Mouse (Mus musculus): ENCODE measurements around the gene Bin2. TPM values are rescaled to one million over a fixed set of nuclear protein-coding genes. Genes with fewer than 3 reads are reported as not detected.

Gene Bin2
- polyA plus RNA-seq, 1 experiment from 2014 or later = 3.9 TPM

- ATAC-seq (replicated peaks; ENCODE audit: low FRiP score) = no peak
- H3K4me1 ChIP-seq (replicated peaks; ENCODE audit: control insufficient read depth, insufficient read depth, low read length) = peaks cover 12% of the 10 kb centered on the region
Measured at GRCm38 (mm10) chr15:100600696-100601272, 68.6 kb downstream of the Bin2 start.

GRCm38 (mm10) chr15:100600047-100600695, 69.2 kb downstream of the Bin2 start:
- peak; percentile 86 for DNase-seq (ENCODE audit: low spot score)
- Histone ChIP-seq H3K4me3 (ENCODE audit: low read depth, low read length) (peak overlapping the region; percentile 81), H3K9ac (ENCODE audit: low read length) (peak overlapping the region; percentile 87), H3K9me3 (ENCODE audit: control insufficient read depth, low read length) (no peaks in the 10 kb centered on the region), H3K4me1 (replicated peaks; ENCODE audit: control insufficient read depth, insufficient read depth, low read length) (peaks cover 12% of the 10 kb centered on the region), H3K27me3 (ENCODE audit: control insufficient read depth, insufficient read depth, low read length) (peaks cover 13% of the 10 kb centered on the region), H3K27ac (ENCODE audit: low read depth, low read length) (no peak overlapping the region), H3K4me2 (ENCODE audit: low read depth, low read length, severe bottlenecking) (peak overlapping the region; percentile 96), H3K36me3 (ENCODE audit: control insufficient read depth, insufficient read depth, low read length) (no peaks in the 10 kb centered on the region)
- peak; percentile 70 for ATAC-seq (replicated peaks; ENCODE audit: low FRiP score)
- 1% methylated on average over 32 of the region's 35 CpGs for WGBS

More at GRCm38 (mm10) chr15:100600696-100601272, 68.6 kb downstream of the Bin2 start:
- 12% methylated on average over 21 of the region's 21 CpGs for WGBS
- Histone ChIP-seq H3K4me2 (ENCODE audit: low read depth, low read length, severe bottlenecking) (no peak overlapping the region; the same call in 1 of the 2 replicates), H3K9me3 (ENCODE audit: control insufficient read depth, low read length) (no peaks in the 10 kb centered on the region), H3K36me3 (ENCODE audit: control insufficient read depth, insufficient read depth, low read length) (no peaks in the 10 kb centered on the region), H3K9ac (ENCODE audit: low read length) (no peak overlapping the region; the same call in 1 of the 2 replicates), H3K4me3 (ENCODE audit: low read depth, low read length) (peak overlapping the region; percentile 81; the same call in 1 of the 2 replicates), H3K27me3 (ENCODE audit: control insufficient read depth, insufficient read depth, low read length) (peaks cover 13% of the 10 kb centered on the region), H3K27ac (ENCODE audit: low read depth, low read length) (no peak overlapping the region)
- no peak for DNase-seq (ENCODE audit: low spot score)

- WGBS = under 1% methylated on average over 72 of the region's 76 CpGs
- no peaks in the 10 kb centered on the region for H3K9me3 ChIP-seq (ENCODE audit: control insufficient read depth, low read length)
- no peaks in the 10 kb centered on the region for H3K36me3 ChIP-seq (ENCODE audit: control insufficient read depth, insufficient read depth, low read length)
- H3K4me1 ChIP-seq (replicated peaks; ENCODE audit: control insufficient read depth, insufficient read depth, low read length) = peaks cover 9% of the 10 kb centered on the region
- H3K27me3 ChIP-seq (ENCODE audit: control insufficient read depth, insufficient read depth, low read length) = peaks cover 13% of the 10 kb centered on the region
- no peak within 1 kb of the TSS for H3K27ac ChIP-seq (ENCODE audit: low read depth, low read length)
- peak within 1 kb of the TSS; percentile 96 for H3K4me2 ChIP-seq (ENCODE audit: low read depth, low read length, severe bottlenecking)
- peak within 1 kb of the TSS; percentile 81 for H3K4me3 ChIP-seq (ENCODE audit: low read depth, low read length)
- DNase-seq (ENCODE audit: low spot score) (peak; percentile 69), ATAC-seq (replicated peaks; ENCODE audit: low FRiP score) (peak; percentile 77)
- H3K9ac ChIP-seq (ENCODE audit: low read length) = peak within 1 kb of the TSS; percentile 87
Measured at GRCm38 (mm10) chr15:100599276-100600046, 69.9 kb downstream of the Bin2 start, which contains the start of gene Pou6f1. Gene Pou6f1 (minus strand): TSS chr15:100599984.

GRCm38 (mm10) chr15:100598883-100599275, 70.5 kb downstream of the Bin2 start:
- Histone ChIP-seq H3K4me2 (ENCODE audit: low read depth, low read length, severe bottlenecking) (peak overlapping the region; percentile 96), H3K36me3 (ENCODE audit: control insufficient read depth, insufficient read depth, low read length) (no peaks in the 10 kb centered on the region), H3K4me1 (replicated peaks; ENCODE audit: control insufficient read depth, insufficient read depth, low read length) (peaks cover 8% of the 10 kb centered on the region), H3K9me3 (ENCODE audit: control insufficient read depth, low read length) (no peaks in the 10 kb centered on the region), H3K9ac (ENCODE audit: low read length) (peak overlapping the region; percentile 87), H3K27ac (ENCODE audit: low read depth, low read length) (no peak overlapping the region), H3K4me3 (ENCODE audit: low read depth, low read length) (peak overlapping the region; percentile 81), H3K27me3 (ENCODE audit: control insufficient read depth, insufficient read depth, low read length) (peaks cover 13% of the 10 kb centered on the region)
- WGBS = 2% methylated on average over 12 of the region's 12 CpGs
- no peak for DNase-seq (ENCODE audit: low spot score)
- no peak for ATAC-seq (replicated peaks; ENCODE audit: low FRiP score)

GRCm38 (mm10) chr15:100598287-100598882, 71.0 kb downstream of the Bin2 start:
- Histone ChIP-seq H3K9ac (ENCODE audit: low read length) (no peak overlapping the region; the same call in 1 of the 2 replicates), H3K4me1 (replicated peaks; ENCODE audit: control insufficient read depth, insufficient read depth, low read length) (peaks cover 8% of the 10 kb centered on the region), H3K4me3 (ENCODE audit: low read depth, low read length) (peak overlapping the region; percentile 81), H3K9me3 (ENCODE audit: control insufficient read depth, low read length) (no peaks in the 10 kb centered on the region), H3K4me2 (ENCODE audit: low read depth, low read length, severe bottlenecking) (peak overlapping the region; percentile 96), H3K36me3 (ENCODE audit: control insufficient read depth, insufficient read depth, low read length) (no peaks in the 10 kb centered on the region), H3K27ac (ENCODE audit: low read depth, low read length) (no peak overlapping the region), H3K27me3 (ENCODE audit: control insufficient read depth, insufficient read depth, low read length) (peaks cover 13% of the 10 kb centered on the region)
- no peak for DNase-seq (ENCODE audit: low spot score)
- 32% methylated on average over 9 of the region's 9 CpGs for WGBS
- no peak for ATAC-seq (replicated peaks; ENCODE audit: low FRiP score)

GRCm38 (mm10) chr15:100592817-100593216, 76.5 kb downstream of the Bin2 start:
- Histone ChIP-seq H3K9me3 (ENCODE audit: control insufficient read depth, low read length) (no peaks in the 10 kb centered on the region), H3K9ac (ENCODE audit: low read length) (no peak overlapping the region), H3K4me3 (ENCODE audit: low read depth, low read length) (no peak overlapping the region), H3K27me3 (ENCODE audit: control insufficient read depth, insufficient read depth, low read length) (no peaks in the 10 kb centered on the region), H3K27ac (ENCODE audit: low read depth, low read length) (no peak overlapping the region), H3K4me2 (ENCODE audit: low read depth, low read length, severe bottlenecking) (no peak overlapping the region), H3K36me3 (ENCODE audit: control insufficient read depth, insufficient read depth, low read length) (no peaks in the 10 kb centered on the region), H3K4me1 (replicated peaks; ENCODE audit: control insufficient read depth, insufficient read depth, low read length) (no peaks in the 10 kb centered on the region)
- 82% methylated on average over 6 of the region's 6 CpGs for WGBS
- no peak for ATAC-seq (replicated peaks; ENCODE audit: low FRiP score)
- DNase-seq (ENCODE audit: low spot score) = no peak

Small RNA genes within 50 kb of the gene (microRNA-seq; reads per million reads assigned to microRNA genes)
- not detected for gene Mir6961 (ENCODE audit: insufficient number of aligned reads)

Other genes starting within 250 kb of the Bin2 start
- gene Gm5475, start 247.4 kb downstream of the Bin2 start, polyA plus RNA-seq (2014; fragmentation: Nextera tagmentation; extraction: Ambion mirVana) = not detected in 2 replicates
- 18.0 and 23.2 TPM in 2 replicates for gene Slc11a2, start 244.5 kb downstream of the Bin2 start, polyA plus RNA-seq (2014; fragmentation: Nextera tagmentation; extraction: Ambion mirVana)
- gene Letmd1, start 200.5 kb downstream of the Bin2 start, polyA plus RNA-seq (2014; fragmentation: Nextera tagmentation; extraction: Ambion mirVana) = 41.3 and 46.6 TPM in 2 replicates
- gene Csrnp2, start 174.1 kb downstream of the Bin2 start, polyA plus RNA-seq (2014; fragmentation: Nextera tagmentation; extraction: Ambion mirVana) = 26.3 and 26.4 TPM in 2 replicates
- gene Tfcp2, start 117.5 kb downstream of the Bin2 start, polyA plus RNA-seq (2014; fragmentation: Nextera tagmentation; extraction: Ambion mirVana) = 31.7 and 32.9 TPM in 2 replicates
- 15.6 and 17.1 TPM in 2 replicates for gene Pou6f1, start 69.6 kb downstream of the Bin2 start, polyA plus RNA-seq (2014; fragmentation: Nextera tagmentation; extraction: Ambion mirVana)
- gene Dazap2, start 54.2 kb downstream of the Bin2 start, polyA plus RNA-seq (2014; fragmentation: Nextera tagmentation; extraction: Ambion mirVana) = 228 and 235 TPM in 2 replicates
- 3.7 and 4.1 TPM in 2 replicates for gene Smagp, start 32.6 kb downstream of the Bin2 start, polyA plus RNA-seq (2014; fragmentation: Nextera tagmentation; extraction: Ambion mirVana)
- 1.1 and 1.3 TPM in 2 replicates for gene Cela1, start 18.4 kb upstream of the Bin2 start, polyA plus RNA-seq (2014; fragmentation: Nextera tagmentation; extraction: Ambion mirVana)
- 0.12 and 0.20 TPM in 2 replicates for gene Galnt6, start 59.8 kb upstream of the Bin2 start, polyA plus RNA-seq (2014; fragmentation: Nextera tagmentation; extraction: Ambion mirVana)
- 12.3 and 12.8 TPM in 2 replicates for gene Slc4a8, start 92.2 kb upstream of the Bin2 start, polyA plus RNA-seq (2014; fragmentation: Nextera tagmentation; extraction: Ambion mirVana)
- gene Scn8a, start 200.3 kb upstream of the Bin2 start, polyA plus RNA-seq (2014; fragmentation: Nextera tagmentation; extraction: Ambion mirVana) = 13.9 and 14.1 TPM in 2 replicates